Mouse (Mus musculus) liver, embryonic 18 days (tissue): ENCODE results near the gene Ccdc115. TPM values are rescaled to one million over a fixed set of nuclear protein-coding genes. Genes with fewer than 3 reads are reported as not detected.

ENCODE experiments used
- polyA plus RNA-seq: library from polyadenylated mRNA; depleted of rRNA; stranded (reverse); fragments of >200 nt; gene quantifications from 2 replicates; pipeline ENCODE4 v1.2.3, GENCODE M21; 2012; rRNA removed

Ccdc115 gene
- polyA plus RNA-seq: 20.4 and 21.4 TPM in 2 replicates

GRCm38 (mm10) chr1:34439215-34439960, at the start of gene Ccdc115, which contains the start of gene Imp4:
Ccdc115 (minus strand) TSS chr1:34439672.
Imp4 (plus strand) TSS chr1:34439851.

GRCm38 (mm10) chr1:34459284-34460060, 20.0 kb upstream of the Ccdc115 start, which contains the start of gene Ptpn18:
Ptpn18 (plus strand) TSS chr1:34459762.

Other genes starting within 250 kb of the Ccdc115 start
- 19.1 and 22.2 TPM in 2 replicates for gene Imp4, start 179 bp upstream of the Ccdc115 start, polyA plus RNA-seq
- gene Ptpn18, start 20.1 kb upstream of the Ccdc115 start, polyA plus RNA-seq: 35.9 and 36.7 TPM in 2 replicates
- 0.04 and 0.05 TPM in 2 replicates for gene Prss39, start 58.7 kb upstream of the Ccdc115 start, polyA plus RNA-seq
- not detected in 2 replicates for gene Cfc1, start 96.0 kb upstream of the Ccdc115 start, polyA plus RNA-seq
- not detected in 2 replicates for gene Prss40, start 121.3 kb upstream of the Ccdc115 start, polyA plus RNA-seq
- not detected in 2 replicates for gene Amer3, start 140.0 kb upstream of the Ccdc115 start, polyA plus RNA-seq